Mouse (Mus musculus) liver, postnatal 0 days (tissue): ENCODE data around the gene Dnah7c.

Source experiments
- CTCF ChIP-seq: sonication (generic); IDR thresholded peaks from 2 replicates; pipeline ENCODE4 v1.5.1; 2016; ENCODE audit warnings: antibody characterized with exemption, low read depth
- EP300 ChIP-seq: IDR thresholded peaks from 2 replicates; pipeline ENCODE4 v1.6.1; 2016; ENCODE audit warnings: antibody characterized with exemption, low read depth, mild to moderate bottlenecking

GRCm38 (mm10) chr1:46428401-46428800 lies 3.0 kb downstream of the Dnah7c start:
- TF ChIP-seq CTCF, result 0 out of 2 replicates have a peak, but pooled peaks have one; percentile 9
- TF ChIP-seq EP300, result no peak
